Mouse (Mus musculus) kidney, adult 2 months (tissue): ENCODE results near the gene Pgpep1l.

Experiments used
- CTCF ChIP-seq: fragments of 200-500 bp; conservative IDR thresholded peaks from 2 replicates; pipeline ENCODE4 v1.5.1; 2011; ENCODE audit warnings: low read depth, mild to moderate bottlenecking, control low read depth, low read length, moderate library complexity, mixed read lengths; ENCODE audit not compliant: insufficient read depth, insufficient read length
- POLR2A ChIP-seq: fragments of 200-500 bp; IDR thresholded peaks from one replicate; pipeline ENCODE4 v1.6.1; 2011; ENCODE audit warnings: low read depth, low read length, control low read depth

DNA sequence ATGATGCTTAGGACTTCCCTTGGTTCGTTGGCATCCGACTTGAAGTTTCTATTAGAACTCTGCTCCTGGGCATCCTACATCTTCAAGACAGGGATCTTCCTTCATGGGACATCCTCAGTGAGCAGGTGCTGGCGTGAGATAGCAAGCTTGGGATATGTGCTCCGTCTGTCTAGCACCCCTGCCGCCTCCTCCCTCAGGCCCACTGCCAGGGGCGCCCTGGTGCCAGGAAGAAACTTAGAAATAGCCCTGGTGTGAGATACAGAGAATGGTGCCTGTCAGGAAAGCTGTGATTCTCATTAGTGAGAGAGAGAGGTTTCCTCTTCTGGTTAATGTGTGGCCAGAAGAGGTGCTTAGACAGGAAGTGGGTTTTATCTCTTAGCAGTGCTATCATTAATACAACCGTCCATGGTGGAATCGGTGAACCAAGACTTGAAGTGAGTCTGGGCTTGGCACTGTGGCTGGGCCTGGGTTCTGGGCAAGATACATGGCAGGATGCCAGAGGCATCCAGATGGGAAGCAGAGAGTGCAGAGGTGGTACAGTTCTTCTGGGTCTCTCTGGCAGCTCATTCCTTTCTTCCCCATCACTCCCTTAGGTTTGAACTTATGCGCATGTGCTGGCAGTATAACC, 38.5 kb downstream of the Pgpep1l start:
- TF ChIP-seq CTCF, result no peak
- TF ChIP-seq POLR2A, result no peak
